Mouse (Mus musculus) stomach, postnatal 0 days (tissue): ENCODE results near the gene Tm4sf1. TPM values are rescaled to one million over a fixed set of nuclear protein-coding genes. Genes with fewer than 3 reads are reported as not detected.

Source experiments
- ATAC-seq: fragments of 200-750 bp; cut with Nextera tagmentation; 2 replicates; pipeline ENCODE4 v1.8.0; 2017; ENCODE audit not compliant: low FRiP score, low TSS enrichment
- DNase-seq: peaks from one replicate; pipeline ENCODE4 v3.0.0-alpha.2; 2016; ENCODE audit warnings: low spot score
- H3K27ac ChIP-seq: fragments of 300-500 bp; sonication (generic); replicated peaks from 2 replicates; pipeline ENCODE4 v1.5.1; 2014; ENCODE audit warnings: mild to moderate bottlenecking, control low read depth
- H3K27me3 ChIP-seq: fragments of 300-500 bp; sonication (generic); 2 replicates; pipeline ENCODE4 v1.6.1; 2014; ENCODE audit warnings: low read length; ENCODE audit not compliant: control insufficient read depth, insufficient read depth
- H3K36me3 ChIP-seq: fragments of 300-500 bp; sonication (generic); 2 replicates; pipeline ENCODE4 v1.6.1; 2014; ENCODE audit warnings: low read length, mixed read lengths; ENCODE audit not compliant: control insufficient read depth, insufficient read depth
- H3K4me1 ChIP-seq: fragments of 300-500 bp; sonication (generic); replicated peaks from 2 replicates; pipeline ENCODE4 v1.6.1; 2014; ENCODE audit warnings: antibody characterized with exemption; ENCODE audit not compliant: control insufficient read depth, insufficient read depth
- H3K4me2 ChIP-seq: fragments of 300-500 bp; sonication (generic); replicated peaks from 2 replicates; pipeline ENCODE4 v1.6.1; 2014; ENCODE audit warnings: low read depth, mild to moderate bottlenecking, control low read depth, moderate library complexity
- H3K4me3 ChIP-seq: fragments of 300-500 bp; sonication (generic); 2 replicates; pipeline ENCODE4 v1.5.1; 2014; ENCODE audit warnings: low read depth, low read length, control low read depth
- H3K9ac ChIP-seq: fragments of 300-500 bp; sonication (generic); 2 replicates; pipeline ENCODE4 v1.6.1; 2014; ENCODE audit warnings: mild to moderate bottlenecking, low read length, control low read depth, mixed read lengths
- H3K9me3 ChIP-seq: fragments of 300-500 bp; sonication (generic); 2 replicates; pipeline ENCODE4 v1.6.1; 2016; ENCODE audit warnings: low read length; ENCODE audit not compliant: control insufficient read depth
- CTCF ChIP-seq: IDR thresholded peaks from 2 replicates; pipeline ENCODE4 v1.5.1; 2016; ENCODE audit warnings: antibody characterized with exemption, low read depth, mild to moderate bottlenecking, moderate library complexity
- EP300 ChIP-seq: optimal IDR thresholded peaks from 2 replicates; pipeline ENCODE3; 2016; ENCODE audit warnings: antibody characterized with exemption
- WGBS: fragments of 180-500 bp; shearing (Covaris S2); extraction: QIAGEN DNeasy Blood & Tissue Kit; methylation state at CpG from one replicate; pipeline ENCODE4 v1.1.7; 2014; 5-methylcytosine and 5-hydroxymethylcytosine counted together
- polyA plus RNA-seq: library from polyadenylated mRNA; unstranded; fragments of >200 nt; fragmentation: Nextera tagmentation; extraction: Ambion mirVana; gene quantifications from 2 replicates; pipeline ENCODE4 v1.2.1, GENCODE M21; 2015

The Tm4sf1 gene
- polyA plus RNA-seq, 1 experiment from 2014 or later, result 69.6 TPM

- ATAC-seq, result peak; percentile 88
- DNase-seq, result no peak
- no peaks in the 10 kb centered on the region for H3K4me1 ChIP-seq
- H3K4me2 ChIP-seq, result no peak overlapping the region
- H3K36me3 ChIP-seq, result no peaks in the 10 kb centered on the region
- H3K9me3 ChIP-seq, result no peaks in the 10 kb centered on the region
- H3K9ac ChIP-seq, result no peak overlapping the region
- H3K27me3 ChIP-seq, result no peaks in the 10 kb centered on the region
- H3K4me3 ChIP-seq, result no peak overlapping the region
- no peak for TF ChIP-seq CTCF
- no peak for TF ChIP-seq EP300
- 36% methylated on average over 4 of the region's 4 CpGs for whole genome bisulfite sequencing
- no peak overlapping the region; the same call in 1 of the 2 replicates for H3K27ac ChIP-seq
Observed at GRCm38 (mm10) chr3:57287438-57287837, 14.3 kb downstream of the Tm4sf1 start.

- H3K9me3 ChIP-seq, result no peaks in the 10 kb centered on the region
- H3K4me1 ChIP-seq, result no peaks in the 10 kb centered on the region
- DNase-seq (no peak), ATAC-seq (peak; percentile 60; the same call in 1 of the 2 replicates)
- TF ChIP-seq CTCF (no peak), EP300 (no peak)
- H3K27ac ChIP-seq, result no peak overlapping the region
- WGBS, result 61% methylated on average over 4 of the region's 4 CpGs
- no peaks in the 10 kb centered on the region for H3K27me3 ChIP-seq
- H3K4me3 ChIP-seq, result no peak overlapping the region
- no peaks in the 10 kb centered on the region for H3K36me3 ChIP-seq
- no peak overlapping the region for H3K9ac ChIP-seq
- H3K4me2 ChIP-seq, result no peak overlapping the region
Observed at GRCm38 (mm10) chr3:57278225-57278624, 23.6 kb downstream of the Tm4sf1 start.

DNA sequence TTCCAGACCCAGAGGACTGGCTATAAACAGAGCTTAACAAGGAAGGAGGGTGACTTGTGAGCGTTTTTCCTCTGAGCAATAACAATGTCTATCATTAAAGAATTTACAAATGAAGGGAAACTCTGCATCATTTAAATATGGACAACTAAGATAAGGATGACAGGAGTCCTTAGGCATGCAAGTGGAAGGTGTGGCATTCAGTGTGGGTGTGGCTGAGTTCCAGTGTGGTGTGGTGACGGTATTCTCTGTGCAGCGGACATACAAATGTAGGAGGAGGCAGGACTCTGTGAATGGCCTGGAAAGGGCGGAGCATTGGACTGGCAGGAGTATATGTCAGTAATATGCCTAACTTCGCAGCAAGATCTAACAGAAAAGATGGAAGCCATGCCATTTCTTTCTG, 24.3 kb downstream of the Tm4sf1 start:
- Histone ChIP-seq H3K4me3 (no peak overlapping the region), H3K27ac (no peak overlapping the region), H3K36me3 (no peaks in the 10 kb centered on the region), H3K9me3 (no peaks in the 10 kb centered on the region), H3K9ac (no peak overlapping the region), H3K4me1 (no peaks in the 10 kb centered on the region), H3K27me3 (no peaks in the 10 kb centered on the region), H3K4me2 (no peak overlapping the region)
- ATAC-seq (peak; percentile 93), DNase-seq (peak; percentile 47)
- WGBS, result 63% methylated on average over 5 of the region's 5 CpGs
- TF ChIP-seq CTCF, result no peak
- no peak for TF ChIP-seq EP300

DNA sequence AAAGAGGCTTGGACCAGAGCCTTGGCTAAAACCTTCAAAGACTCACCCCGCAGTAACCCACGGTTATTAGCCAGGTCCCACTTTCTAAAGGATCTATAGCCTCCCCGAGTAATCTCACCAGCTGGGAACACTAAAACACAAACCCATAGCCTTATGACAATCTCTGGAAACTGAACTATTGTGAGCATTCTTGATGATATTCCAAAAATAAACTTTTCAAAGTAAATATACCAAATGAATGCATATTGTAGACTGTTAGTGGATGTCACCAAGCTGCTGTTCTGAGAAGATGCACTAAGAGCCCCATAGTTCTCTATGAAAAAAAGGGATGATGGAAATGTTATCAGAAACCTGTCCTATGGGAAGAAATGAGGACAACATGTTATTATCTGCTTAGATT, 25.0 kb downstream of the Tm4sf1 start:
- no peak for DNase-seq
- Histone ChIP-seq H3K36me3 (no peaks in the 10 kb centered on the region), H3K4me3 (no peak overlapping the region), H3K27me3 (no peaks in the 10 kb centered on the region), H3K4me2 (no peak overlapping the region), H3K27ac (no peak overlapping the region), H3K4me1 (no peaks in the 10 kb centered on the region), H3K9me3 (no peaks in the 10 kb centered on the region), H3K9ac (no peak overlapping the region)
- TF ChIP-seq EP300 (no peak), CTCF (no peak)
- 64% methylated on average over 3 of the region's 3 CpGs for WGBS
- no peak for ATAC-seq

DNA sequence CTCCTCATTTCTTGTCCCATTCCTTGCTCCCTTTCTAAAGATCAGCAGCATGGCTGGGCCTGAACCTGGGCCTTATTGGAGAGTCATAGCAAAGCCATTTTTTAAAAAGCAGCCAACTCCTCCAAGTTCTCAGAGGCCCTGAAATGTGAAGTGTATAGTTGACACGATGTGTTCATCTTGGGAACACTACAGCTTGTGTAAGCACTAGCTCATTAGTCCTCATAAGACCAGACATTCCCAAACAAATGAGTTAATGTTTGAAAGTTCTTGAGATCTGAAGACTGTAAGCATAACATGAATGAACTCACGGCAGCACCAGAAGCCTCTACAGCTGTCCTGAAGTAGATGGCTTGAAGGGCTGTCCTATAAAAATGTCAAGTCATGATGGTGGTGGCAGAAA, 32.8 kb downstream of the Tm4sf1 start:
- WGBS, result 43% methylated on average over 2 of the region's 2 CpGs
- ATAC-seq, result no peak
- no peak overlapping the region for H3K4me3 ChIP-seq
- no peaks in the 10 kb centered on the region for H3K27me3 ChIP-seq
- no peaks in the 10 kb centered on the region for H3K36me3 ChIP-seq
- H3K27ac ChIP-seq, result no peak overlapping the region
- TF ChIP-seq EP300, result no peak
- no peak for TF ChIP-seq CTCF
- no peak for DNase-seq
- H3K9ac ChIP-seq, result no peak overlapping the region
- H3K4me2 ChIP-seq, result no peak overlapping the region
- H3K4me1 ChIP-seq, result no peaks in the 10 kb centered on the region
- no peaks in the 10 kb centered on the region for H3K9me3 ChIP-seq

GRCm38 (mm10) chr3:57267559-57268173, 34.1 kb downstream of the Tm4sf1 start:
- H3K36me3 ChIP-seq, result no peaks in the 10 kb centered on the region
- DNase-seq (peak; percentile 57), ATAC-seq (peak; percentile 45)
- H3K4me3 ChIP-seq, result no peak overlapping the region
- WGBS, result 31% methylated on average over 6 of the region's 6 CpGs
- H3K4me2 ChIP-seq, result no peak overlapping the region
- H3K27ac ChIP-seq, result no peak overlapping the region
- peak; percentile 93 for TF ChIP-seq CTCF
- TF ChIP-seq EP300, result no peak
- no peak overlapping the region for H3K9ac ChIP-seq
- no peaks in the 10 kb centered on the region for H3K4me1 ChIP-seq
- H3K27me3 ChIP-seq, result no peaks in the 10 kb centered on the region
- no peaks in the 10 kb centered on the region for H3K9me3 ChIP-seq
